Mouse (Mus musculus): ENCODE results near the gene Lrrc59. TPM values are rescaled to one million over a fixed set of nuclear protein-coding genes. Genes with fewer than 3 reads are reported as not detected.

Gene Lrrc59
- 169 and 183 TPM in 2 replicates for polyA plus RNA-seq (2014; fragmentation: Nextera tagmentation; extraction: Ambion mirVana)

- H3K4me1 ChIP-seq (replicated peaks; ENCODE audit: control insufficient read depth, insufficient read depth, low read length), result peaks cover 7% of the 10 kb centered on the region; the same call in 1 of the 2 replicates
- WGBS, result 6% methylated on average over 33 of the region's 41 CpGs
- DNase-seq (ENCODE audit: low spot score) (peak; percentile 97), ATAC-seq (ENCODE audit: low FRiP score) (peak; percentile 96)
- H3K27me3 ChIP-seq (ENCODE audit: control insufficient read depth, insufficient read depth, low read length), result no peaks in the 10 kb centered on the region
- H3K4me2 ChIP-seq (replicated peaks; ENCODE audit: low read depth, low read length), result peak within 1 kb of the TSS; percentile 89
- peaks cover 6% of the 10 kb centered on the region; the same call in 1 of the 2 replicates for H3K36me3 ChIP-seq (ENCODE audit: control insufficient read depth, insufficient read depth, low read length)
- H3K4me3 ChIP-seq (ENCODE audit: low read depth, low read length), result peak within 1 kb of the TSS; percentile 99
- 0 out of 2 replicates have a peak within 1 kb of the TSS, but pooled peaks have one; percentile 17 for H3K27ac ChIP-seq (ENCODE audit: low read depth, low read length)
- H3K9ac ChIP-seq (ENCODE audit: low read depth, low read length), result peak within 1 kb of the TSS; percentile 71
- no peaks in the 10 kb centered on the region for H3K9me3 ChIP-seq (ENCODE audit: control insufficient read depth, low read length)
Observed at GRCm38 (mm10) chr11:94629199-94629883, at the start of gene Lrrc59. Gene Lrrc59 (plus strand): TSS chr11:94629767.

DNA sequence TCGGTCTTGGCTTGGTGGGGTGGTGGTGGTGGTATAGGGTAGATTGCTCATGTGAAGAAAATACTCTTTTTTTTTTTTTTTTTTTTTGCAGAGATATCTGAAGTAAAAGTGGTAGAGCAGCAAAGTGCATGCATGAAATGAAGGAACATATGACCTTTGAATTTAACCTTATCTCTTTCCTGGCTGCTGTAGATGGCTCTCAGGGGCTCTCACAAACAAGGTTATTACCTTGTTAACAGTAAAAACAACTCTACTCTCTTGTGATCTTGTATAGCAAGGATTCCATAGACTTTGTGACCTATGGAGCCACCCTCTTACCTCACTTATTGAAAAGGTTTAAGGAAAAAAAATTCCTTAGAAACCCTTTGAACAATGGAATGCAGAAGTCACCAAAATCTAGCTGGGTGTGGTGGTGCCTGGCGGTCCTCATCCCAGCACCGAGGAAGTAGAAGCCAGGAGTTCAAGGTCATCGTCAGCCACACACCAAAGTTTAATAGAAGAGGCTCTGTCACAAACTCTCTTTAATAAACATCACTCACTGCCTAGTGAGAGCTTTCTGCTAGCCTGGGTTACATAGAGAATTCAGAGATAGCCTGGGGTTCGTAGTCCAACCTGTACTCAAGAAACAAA, 49.3 kb upstream of the Lrrc59 start:
- WGBS, result 93% methylated on average over 5 of the region's 5 CpGs
- ATAC-seq (ENCODE audit: low FRiP score) (no peak), DNase-seq (ENCODE audit: low spot score) (no peak)
- Histone ChIP-seq H3K4me2 (replicated peaks; ENCODE audit: low read depth, low read length) (no peak overlapping the region), H3K4me3 (ENCODE audit: low read depth, low read length) (no peak overlapping the region), H3K9ac (ENCODE audit: low read depth, low read length) (no peak overlapping the region), H3K9me3 (ENCODE audit: control insufficient read depth, low read length) (no peaks in the 10 kb centered on the region), H3K27ac (ENCODE audit: low read depth, low read length) (no peak overlapping the region), H3K36me3 (ENCODE audit: control insufficient read depth, insufficient read depth, low read length) (no peaks in the 10 kb centered on the region), H3K27me3 (ENCODE audit: control insufficient read depth, insufficient read depth, low read length) (no peaks in the 10 kb centered on the region), H3K4me1 (replicated peaks; ENCODE audit: control insufficient read depth, insufficient read depth, low read length) (no peaks in the 10 kb centered on the region)

- Histone ChIP-seq H3K9ac (ENCODE audit: low read depth, low read length) (no peak overlapping the region), H3K4me3 (ENCODE audit: low read depth, low read length) (no peak overlapping the region), H3K4me2 (replicated peaks; ENCODE audit: low read depth, low read length) (no peak overlapping the region), H3K27ac (ENCODE audit: low read depth, low read length) (no peak overlapping the region), H3K27me3 (ENCODE audit: control insufficient read depth, insufficient read depth, low read length) (no peaks in the 10 kb centered on the region), H3K9me3 (ENCODE audit: control insufficient read depth, low read length) (no peaks in the 10 kb centered on the region), H3K36me3 (ENCODE audit: control insufficient read depth, insufficient read depth, low read length) (no peaks in the 10 kb centered on the region), H3K4me1 (replicated peaks; ENCODE audit: control insufficient read depth, insufficient read depth, low read length) (no peaks in the 10 kb centered on the region)
- 97% methylated on average over 9 of the region's 9 CpGs for WGBS
- ATAC-seq (ENCODE audit: low FRiP score) (no peak), DNase-seq (ENCODE audit: low spot score) (no peak)
Observed at GRCm38 (mm10) chr11:94585091-94585490, 44.5 kb upstream of the Lrrc59 start.

- H3K27ac ChIP-seq (ENCODE audit: low read depth, low read length), result no peak overlapping the region
- no peak for DNase-seq (ENCODE audit: low spot score)
- H3K4me2 ChIP-seq (replicated peaks; ENCODE audit: low read depth, low read length), result no peak overlapping the region
- no peaks in the 10 kb centered on the region for H3K27me3 ChIP-seq (ENCODE audit: control insufficient read depth, insufficient read depth, low read length)
- no peaks in the 10 kb centered on the region for H3K9me3 ChIP-seq (ENCODE audit: control insufficient read depth, low read length)
- WGBS, result 65% methylated on average over 6 of the region's 6 CpGs
- H3K36me3 ChIP-seq (ENCODE audit: control insufficient read depth, insufficient read depth, low read length), result no peaks in the 10 kb centered on the region
- no peak for ATAC-seq (ENCODE audit: low FRiP score)
- no peak overlapping the region for H3K4me3 ChIP-seq (ENCODE audit: low read depth, low read length)
- no peak overlapping the region for H3K9ac ChIP-seq (ENCODE audit: low read depth, low read length)
- H3K4me1 ChIP-seq (replicated peaks; ENCODE audit: control insufficient read depth, insufficient read depth, low read length), result peaks cover 2% of the 10 kb centered on the region; the same call in 1 of the 2 replicates
Observed at GRCm38 (mm10) chr11:94587511-94587910, 42.1 kb upstream of the Lrrc59 start.

DNA sequence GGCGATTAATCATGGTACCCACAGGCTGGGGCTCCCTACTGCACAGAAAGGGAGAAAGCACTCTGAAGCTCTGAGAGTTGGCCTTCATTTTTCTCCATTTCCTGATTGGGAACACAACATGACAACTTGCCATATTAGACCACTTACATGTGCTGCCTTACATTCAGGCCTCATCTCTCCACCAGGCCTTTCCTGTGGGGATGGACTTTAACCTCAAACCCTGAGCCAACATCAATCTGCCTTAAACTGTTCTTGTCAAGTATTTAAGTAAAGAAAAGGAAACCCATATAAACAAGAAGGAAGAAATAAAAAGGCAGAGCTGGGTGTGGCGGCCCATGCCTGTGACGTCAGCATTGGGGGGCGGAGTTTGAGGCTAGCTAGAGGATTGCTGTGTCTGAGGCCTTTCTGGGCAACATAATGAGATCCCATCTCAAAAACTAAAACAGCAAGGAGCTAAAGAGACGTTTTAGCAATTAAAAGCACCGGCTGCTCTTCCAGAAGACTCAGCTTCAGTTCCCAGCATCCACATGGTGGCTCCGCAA, 33.2 kb upstream of the Lrrc59 start:
- H3K27ac ChIP-seq (ENCODE audit: low read depth, low read length), result no peak overlapping the region
- no peak for DNase-seq (ENCODE audit: low spot score)
- H3K4me2 ChIP-seq (replicated peaks; ENCODE audit: low read depth, low read length), result no peak overlapping the region
- no peaks in the 10 kb centered on the region for H3K27me3 ChIP-seq (ENCODE audit: control insufficient read depth, insufficient read depth, low read length)
- H3K9me3 ChIP-seq (ENCODE audit: control insufficient read depth, low read length), result no peaks in the 10 kb centered on the region
- 0 out of 2 replicates have a peak, but pooled peaks cover 2% of the 10 kb centered on the region for H3K4me1 ChIP-seq (replicated peaks; ENCODE audit: control insufficient read depth, insufficient read depth, low read length)
- H3K4me3 ChIP-seq (ENCODE audit: low read depth, low read length), result no peak overlapping the region
- H3K9ac ChIP-seq (ENCODE audit: low read depth, low read length), result no peak overlapping the region
- no peaks in the 10 kb centered on the region for H3K36me3 ChIP-seq (ENCODE audit: control insufficient read depth, insufficient read depth, low read length)
- WGBS, result 72% methylated on average over 7 of the region's 7 CpGs
- ATAC-seq (ENCODE audit: low FRiP score), result no peak

- H3K4me1 ChIP-seq (replicated peaks; ENCODE audit: control insufficient read depth, insufficient read depth, low read length), result no peaks in the 10 kb centered on the region
- 95% methylated on average over 4 of the region's 4 CpGs for WGBS
- DNase-seq (ENCODE audit: low spot score) (no peak), ATAC-seq (ENCODE audit: low FRiP score) (no peak)
- no peak overlapping the region for H3K27ac ChIP-seq (ENCODE audit: low read depth, low read length)
- H3K4me3 ChIP-seq (ENCODE audit: low read depth, low read length), result no peak overlapping the region
- no peaks in the 10 kb centered on the region for H3K27me3 ChIP-seq (ENCODE audit: control insufficient read depth, insufficient read depth, low read length)
- no peaks in the 10 kb centered on the region for H3K36me3 ChIP-seq (ENCODE audit: control insufficient read depth, insufficient read depth, low read length)
- no peak overlapping the region for H3K9ac ChIP-seq (ENCODE audit: low read depth, low read length)
- no peaks in the 10 kb centered on the region for H3K9me3 ChIP-seq (ENCODE audit: control insufficient read depth, low read length)
- H3K4me2 ChIP-seq (replicated peaks; ENCODE audit: low read depth, low read length), result no peak overlapping the region
Observed at GRCm38 (mm10) chr11:94597319-94597718, 32.2 kb upstream of the Lrrc59 start.

DNA sequence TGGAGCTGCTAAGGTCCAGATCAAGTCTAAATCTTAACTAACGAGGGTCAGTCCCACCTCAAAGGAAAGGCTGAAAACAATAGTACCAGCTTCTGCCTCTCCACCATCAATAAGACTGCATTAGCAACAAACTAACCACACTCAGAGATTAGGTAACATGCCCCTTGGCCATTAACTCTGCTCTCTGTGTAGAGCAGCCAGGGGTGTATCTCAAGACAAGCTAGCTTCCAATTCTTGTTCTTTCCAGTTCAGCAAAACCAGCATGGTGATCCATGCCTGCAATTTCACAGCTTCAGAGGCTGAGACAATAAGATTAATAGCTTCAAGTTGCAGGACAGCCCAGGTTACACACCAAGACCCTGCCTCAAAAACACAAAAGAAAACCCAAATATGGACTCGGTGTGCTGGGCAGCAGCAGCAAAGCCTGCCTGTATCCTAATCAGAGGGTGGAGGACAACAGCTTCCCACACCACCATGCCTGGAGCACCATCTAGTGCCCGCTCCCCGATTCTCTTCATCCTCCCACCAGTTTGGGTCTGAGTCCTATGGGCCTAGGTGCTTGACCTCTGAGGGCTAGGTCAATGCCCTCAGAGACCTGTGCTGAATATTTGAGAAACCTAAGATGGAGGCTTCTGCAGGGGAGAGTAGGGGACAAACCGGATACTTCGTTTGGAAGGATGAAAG, 31.0 kb upstream of the Lrrc59 start:
- Histone ChIP-seq H3K4me3 (ENCODE audit: low read depth, low read length) (no peak overlapping the region), H3K36me3 (ENCODE audit: control insufficient read depth, insufficient read depth, low read length) (no peaks in the 10 kb centered on the region), H3K9me3 (ENCODE audit: control insufficient read depth, low read length) (no peaks in the 10 kb centered on the region), H3K4me2 (replicated peaks; ENCODE audit: low read depth, low read length) (no peak overlapping the region), H3K27ac (ENCODE audit: low read depth, low read length) (no peak overlapping the region), H3K9ac (ENCODE audit: low read depth, low read length) (no peak overlapping the region), H3K4me1 (replicated peaks; ENCODE audit: control insufficient read depth, insufficient read depth, low read length) (no peaks in the 10 kb centered on the region), H3K27me3 (ENCODE audit: control insufficient read depth, insufficient read depth, low read length) (no peaks in the 10 kb centered on the region)
- 75% methylated on average over 6 of the region's 6 CpGs for WGBS
- ATAC-seq (ENCODE audit: low FRiP score) (no peak), DNase-seq (ENCODE audit: low spot score) (no peak)

- 95% methylated on average over 7 of the region's 7 CpGs for WGBS
- no peak overlapping the region for H3K27ac ChIP-seq (ENCODE audit: low read depth, low read length)
- H3K4me3 ChIP-seq (ENCODE audit: low read depth, low read length), result no peak overlapping the region
- no peaks in the 10 kb centered on the region for H3K27me3 ChIP-seq (ENCODE audit: control insufficient read depth, insufficient read depth, low read length)
- no peaks in the 10 kb centered on the region for H3K4me1 ChIP-seq (replicated peaks; ENCODE audit: control insufficient read depth, insufficient read depth, low read length)
- no peak for ATAC-seq (ENCODE audit: low FRiP score)
- H3K36me3 ChIP-seq (ENCODE audit: control insufficient read depth, insufficient read depth, low read length), result no peaks in the 10 kb centered on the region
- no peak for DNase-seq (ENCODE audit: low spot score)
- H3K9ac ChIP-seq (ENCODE audit: low read depth, low read length), result no peak overlapping the region
- H3K4me2 ChIP-seq (replicated peaks; ENCODE audit: low read depth, low read length), result no peak overlapping the region
- H3K9me3 ChIP-seq (ENCODE audit: control insufficient read depth, low read length), result no peaks in the 10 kb centered on the region
Observed at GRCm38 (mm10) chr11:94600447-94600846, 29.1 kb upstream of the Lrrc59 start.

Data from hindbrain, embryonic 11.5 days (tissue).